Mouse (Mus musculus) C2C12 (cell line): ENCODE measurements around the gene Capzb. TPM values are rescaled to one million over a fixed set of nuclear protein-coding genes. Genes with fewer than 3 reads are reported as not detected.

Source experiments
- H3K27me3 ChIP-seq: one replicate; pipeline ENCODE4 v1.6.1; 2011; ENCODE audit not compliant: control insufficient read depth, insufficient read depth, insufficient read length
- H3K36me3 ChIP-seq: one replicate; pipeline ENCODE4 v1.6.1; 2011; ENCODE audit not compliant: control insufficient read depth, insufficient read depth
- H3K4me3 ChIP-seq: one replicate; pipeline ENCODE4 v1.5.1; 2011; ENCODE audit warnings: mild to moderate bottlenecking, control low read depth; ENCODE audit not compliant: poor library complexity, insufficient read depth, severe bottlenecking
- H3K79me2 ChIP-seq: one replicate; pipeline ENCODE4 v1.6.1; 2011; ENCODE audit not compliant: control insufficient read depth, insufficient read depth
- H3K79me3 ChIP-seq: one replicate; pipeline ENCODE4 v1.6.1; 2011; ENCODE audit warnings: low read depth, control low read depth
- H3ac ChIP-seq: one replicate; pipeline ENCODE3; 2011; ENCODE audit warnings: low read depth; ENCODE audit not compliant: control insufficient read depth, insufficient read length
- CEBPB ChIP-seq: IDR thresholded peaks from one replicate; pipeline ENCODE4 v1.6.1; 2011; ENCODE audit warnings: low read depth, mild to moderate bottlenecking, control low read depth, moderate library complexity
- CTCF ChIP-seq: IDR thresholded peaks from one replicate; pipeline ENCODE4 v1.5.1; 2011; ENCODE audit not compliant: control insufficient read depth, insufficient read depth, insufficient read length
- FOSL1 ChIP-seq: IDR thresholded peaks from one replicate; pipeline ENCODE4 v1.8.0; 2011; ENCODE audit warnings: mild to moderate bottlenecking, low read length; ENCODE audit not compliant: poor library complexity, insufficient read depth, severe bottlenecking
- MAX ChIP-seq: IDR thresholded peaks from one replicate; pipeline ENCODE4 v1.6.1; 2011; ENCODE audit warnings: mild to moderate bottlenecking, control low read depth
- MYOD1 ChIP-seq: IDR thresholded peaks from one replicate; pipeline ENCODE4 v1.6.1; 2011; ENCODE audit warnings: low read depth; ENCODE audit not compliant: control insufficient read depth, insufficient read length
- MYOG ChIP-seq: IDR thresholded peaks from one replicate; pipeline ENCODE4 v1.6.1; 2011; ENCODE audit not compliant: control insufficient read depth, insufficient read length; ENCODE audit errors: extremely low read depth
- USF1 ChIP-seq: IDR thresholded peaks from one replicate; pipeline ENCODE4 v1.6.1; 2011; ENCODE audit warnings: low read depth, mild to moderate bottlenecking, control low read depth, moderate library complexity
- polyA plus RNA-seq: library from polyadenylated mRNA; unstranded; fragments of >200 nt; fragmentation: generic; extraction: Trizol; gene quantifications from one replicate; pipeline ENCODE4 v1.2.1, GENCODE M21; 2012; ENCODE audit warnings: missing spikeins

The Capzb gene
- polyA plus RNA-seq, 1 experiment, result 362 TPM

DNA sequence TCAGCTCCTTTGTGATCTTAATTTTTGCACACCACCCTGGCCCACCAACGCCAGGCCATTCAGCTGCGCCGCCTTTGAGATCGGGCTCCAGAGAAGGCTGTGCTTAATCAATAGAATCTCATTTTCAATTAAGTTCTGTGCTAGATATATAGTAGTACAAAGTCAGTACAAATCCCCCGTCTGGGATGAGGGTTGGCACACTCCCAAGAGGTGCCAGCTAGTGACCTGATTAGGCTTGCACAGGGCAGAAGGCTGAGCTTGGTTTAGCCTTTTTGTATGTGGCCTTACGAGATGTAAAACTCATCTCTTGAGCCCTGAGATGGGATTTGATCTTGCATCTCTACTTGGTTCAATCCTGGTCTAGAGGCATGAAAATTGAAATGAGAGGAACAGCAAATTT, 70.3 kb downstream of the Capzb start:
- Histone ChIP-seq H3ac (no peak overlapping the region), H3K79me3 (no peaks in the 10 kb centered on the region), H3K79me2 (peaks cover 4% of the 10 kb centered on the region), H3K4me3 (no peak overlapping the region), H3K27me3 (no peaks in the 10 kb centered on the region), H3K36me3 (peaks cover 70% of the 10 kb centered on the region)
- TF ChIP-seq MYOG, result no peak
- no peak for TF ChIP-seq CEBPB
- no peak for TF ChIP-seq MAX
- no peak for TF ChIP-seq USF1
- TF ChIP-seq MYOD1, result no peak
- no peak for TF ChIP-seq CTCF
- TF ChIP-seq FOSL1, result no peak

GRCm38 (mm10) chr4:139265783-139266499, 73.2 kb downstream of the Capzb start:
- no peaks in the 10 kb centered on the region for H3K27me3 ChIP-seq
- TF ChIP-seq USF1, result no peak
- H3ac ChIP-seq, result no peak overlapping the region
- no peak overlapping the region for H3K4me3 ChIP-seq
- no peaks in the 10 kb centered on the region for H3K79me3 ChIP-seq
- peaks cover 58% of the 10 kb centered on the region for H3K36me3 ChIP-seq
- H3K79me2 ChIP-seq, result peaks cover 9% of the 10 kb centered on the region

DNA sequence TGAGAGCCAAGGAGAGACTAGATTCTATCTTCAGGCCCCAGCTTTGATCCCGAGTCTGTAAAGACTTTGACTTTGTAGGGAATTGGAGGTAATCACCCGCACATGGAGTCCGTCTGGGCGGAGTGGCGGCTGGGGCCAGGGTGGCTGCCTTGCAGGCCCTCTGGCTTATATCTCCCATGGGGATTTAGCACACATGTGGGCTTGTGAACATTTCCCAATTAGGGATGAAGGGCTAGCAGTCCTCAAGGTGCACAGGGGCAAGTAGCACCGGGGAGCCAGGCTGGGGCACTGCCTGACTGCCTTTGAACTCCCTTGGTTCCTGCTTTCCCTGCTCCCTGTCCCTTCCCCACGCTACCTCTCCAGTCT, 73.8 kb downstream of the Capzb start:
- Histone ChIP-seq H3K36me3 (peaks cover 53% of the 10 kb centered on the region), H3K27me3 (no peaks in the 10 kb centered on the region), H3K79me3 (no peaks in the 10 kb centered on the region), H3K4me3 (no peak overlapping the region), H3ac (no peak overlapping the region), H3K79me2 (peaks cover 9% of the 10 kb centered on the region)
- TF ChIP-seq MYOD1, result no peak
- TF ChIP-seq CTCF, result no peak
- no peak for TF ChIP-seq CEBPB
- TF ChIP-seq MYOG, result no peak
- no peak for TF ChIP-seq FOSL1
- TF ChIP-seq USF1, result no peak
- TF ChIP-seq MAX, result no peak

DNA sequence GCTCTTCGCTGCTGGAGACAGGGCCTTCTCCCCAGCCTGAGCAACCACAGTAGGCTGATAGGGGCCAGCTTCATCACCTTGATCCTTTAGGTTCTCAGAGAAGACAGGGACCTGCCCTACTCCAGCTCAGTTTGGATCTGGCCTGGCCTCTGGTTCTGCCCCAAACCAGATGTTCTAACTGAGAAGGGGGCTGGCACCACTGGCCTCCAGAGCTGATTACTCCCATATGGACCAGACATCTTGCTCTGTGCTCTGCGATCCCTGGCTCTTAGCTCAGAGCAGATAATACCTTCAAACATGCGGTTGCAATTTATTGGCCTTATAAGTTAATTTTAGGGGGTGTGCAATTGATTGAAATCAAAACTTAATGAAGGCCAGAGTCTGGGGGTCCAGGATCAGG, 74.6 kb downstream of the Capzb start:
- peaks cover 51% of the 10 kb centered on the region for H3K36me3 ChIP-seq
- no peaks in the 10 kb centered on the region for H3K27me3 ChIP-seq
- H3K79me3 ChIP-seq, result peaks cover 5% of the 10 kb centered on the region
- no peak overlapping the region for H3ac ChIP-seq
- H3K4me3 ChIP-seq, result no peak overlapping the region
- TF ChIP-seq FOSL1 (no peak), USF1 (no peak), CTCF (no peak), MYOD1 (no peak), MYOG (no peak), MAX (no peak), CEBPB (no peak)
- peaks cover 15% of the 10 kb centered on the region for H3K79me2 ChIP-seq

DNA sequence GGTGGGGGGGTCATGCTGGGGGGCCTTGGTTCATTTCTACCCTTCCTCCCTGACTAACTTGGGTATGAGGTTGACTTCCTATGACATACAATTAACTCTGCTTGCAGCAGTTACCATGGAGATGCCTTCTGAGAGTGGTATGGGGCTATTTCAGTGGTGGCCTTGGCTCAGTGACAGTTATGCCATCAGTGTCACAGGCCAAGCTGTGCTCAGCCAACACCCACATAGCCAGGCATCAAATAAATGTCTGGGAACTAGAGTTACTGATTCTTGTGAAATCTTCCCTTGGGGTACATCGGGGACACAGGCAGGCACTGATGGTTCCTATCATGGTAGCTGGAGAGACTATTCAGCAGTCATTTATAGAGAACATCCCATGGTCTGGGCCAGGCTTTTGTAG, 75.5 kb downstream of the Capzb start:
- TF ChIP-seq MYOG, result no peak
- no peak for TF ChIP-seq MYOD1
- no peak for TF ChIP-seq MAX
- no peak overlapping the region for H3K4me3 ChIP-seq
- H3K79me2 ChIP-seq, result peaks cover 15% of the 10 kb centered on the region
- peaks cover 42% of the 10 kb centered on the region for H3K36me3 ChIP-seq
- H3ac ChIP-seq, result no peak overlapping the region
- H3K27me3 ChIP-seq, result no peaks in the 10 kb centered on the region
- H3K79me3 ChIP-seq, result peaks cover 5% of the 10 kb centered on the region

DNA sequence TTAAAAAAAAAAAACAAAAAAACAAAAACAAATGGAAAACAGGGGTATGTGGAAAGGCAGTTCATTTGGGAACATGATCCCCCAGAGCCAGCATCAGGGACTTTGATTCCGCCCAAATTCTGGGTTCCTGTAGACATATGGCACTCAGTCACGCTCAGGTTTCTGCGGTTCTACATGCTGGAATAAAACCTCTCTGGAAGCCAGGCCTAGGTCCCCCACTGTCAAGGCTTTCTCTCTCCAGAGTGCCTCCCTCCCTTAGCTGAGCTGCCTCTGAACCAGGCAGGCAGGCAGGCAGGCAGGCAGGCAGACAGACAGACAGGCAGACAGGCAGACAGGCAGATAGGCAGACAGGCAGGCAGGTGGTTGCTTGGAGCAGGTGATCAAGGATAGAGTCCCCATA, 77.5 kb downstream of the Capzb start:
- Histone ChIP-seq H3K79me3 (peaks cover 5% of the 10 kb centered on the region), H3K79me2 (peaks cover 18% of the 10 kb centered on the region), H3K27me3 (no peaks in the 10 kb centered on the region), H3ac (no peak overlapping the region), H3K36me3 (peaks cover 33% of the 10 kb centered on the region), H3K4me3 (no peak overlapping the region)
- TF ChIP-seq FOSL1 (no peak), CTCF (no peak), MYOD1 (no peak), MYOG (no peak), CEBPB (no peak), MAX (no peak), USF1 (no peak)
